Mouse (Mus musculus) monocyte, adult 59 days (primary cell): Measurements from ENCODE around the gene Mut. TPM values are rescaled to one million over a fixed set of nuclear protein-coding genes. Genes with fewer than 3 reads are reported as not detected.

Experiments used
- total RNA-seq, 2 experiments: library from RNA; stranded (reverse); gene quantifications; one replicate each; pipeline ENCODE4 v1.2.4; 2023

Mut gene
- total RNA-seq = 10 to 100 TPM; 12.5 to 16.9 TPM

GRCm38 (mm10) chr17:40934420-40935231 is at the start of gene Mut, which contains the start of gene Cenpq:
Gene Mut (plus strand): TSS chr17:40934685.
Gene Cenpq (minus strand): TSS chr17:40935047.

GRCm38 (mm10) chr17:40914250-40914649 is 20.2 kb upstream of the Mut start, which contains the start of gene Glyatl3:
Gene Glyatl3 (minus strand): TSS chr17:40914350.

Other genes starting within 250 kb of the Mut start
- not detected for gene Esp1, start 207.6 kb upstream of the Mut start, total RNA-seq
- gene Crisp2, start 127.7 kb upstream of the Mut start, total RNA-seq = not detected
- not detected for gene Rhag, start 123.6 kb upstream of the Mut start, total RNA-seq
- 1 to 10 TPM; 2.2 to 3.2 TPM for gene 9130008F23Rik, start 54.1 kb upstream of the Mut start, total RNA-seq
- not detected for gene Glyatl3, start 20.3 kb upstream of the Mut start, total RNA-seq
- gene Cenpq, start 362 bp downstream of the Mut start, total RNA-seq = 10 to 100 TPM in 1 of 2 experiments, 1 to 10 TPM in 1; 8.6 to 11.7 TPM